In genomic region chr1:118720474-118721095, GRCm38 (mm10) we compare ENCODE assay signal across 13 mouse cellular contexts.
"Had no signal": no experiment of that assay in that cellular context is flagged by ENCODE, and none has a peak within 500 bp of the region (broad histone marks: within the 10 kb centered on the region; RNA-seq: fewer than 3 reads in every experiment).

No protein-coding gene starts in this region.

- H3K36me3 ChIP-seq: kidney, embryonic 15.5 days; limb, embryonic 10.5 days; liver, embryonic 15.5 days; midbrain, embryonic 12.5 days; neural tube, embryonic 15.5 days had no signal

- H3K27ac ChIP-seq: kidney, embryonic 15.5 days; limb, embryonic 10.5 days; liver, embryonic 15.5 days; macrophage; midbrain, embryonic 12.5 days; neural tube, embryonic 15.5 days; stomach, postnatal 0 days had no signal

- H3K27me3 ChIP-seq: kidney, embryonic 15.5 days; liver, embryonic 15.5 days; midbrain, embryonic 12.5 days; neural tube, embryonic 15.5 days had no signal

- H3K4me1 ChIP-seq: limb, embryonic 10.5 days; liver, embryonic 15.5 days; midbrain, embryonic 12.5 days; neural tube, embryonic 15.5 days had no signal

- H3K4me2 ChIP-seq: kidney, embryonic 15.5 days; liver, embryonic 11.5 days; liver, embryonic 15.5 days; midbrain, embryonic 12.5 days; neural tube, embryonic 15.5 days had no signal

- H3K4me3 ChIP-seq: kidney, embryonic 15.5 days; limb, embryonic 10.5 days; liver, embryonic 15.5 days; midbrain, embryonic 12.5 days; neural tube, embryonic 15.5 days had no signal

- DNase-seq: kidney, adult 18-20 months; kidney, postnatal 14 days; lung, adult 2 months; lung, postnatal 14 days; thymus, postnatal 4 days had no signal

- H3K9me3 ChIP-seq: kidney, embryonic 15.5 days; limb, embryonic 10.5 days; liver, embryonic 15.5 days; midbrain, embryonic 12.5 days; neural tube, embryonic 15.5 days had no signal

- H3K9ac ChIP-seq: kidney, embryonic 15.5 days; liver, embryonic 15.5 days; midbrain, embryonic 12.5 days; neural tube, embryonic 15.5 days had no signal
